28 mouse cellular contexts compared by ENCODE assay signal in the genomic region with DNA sequence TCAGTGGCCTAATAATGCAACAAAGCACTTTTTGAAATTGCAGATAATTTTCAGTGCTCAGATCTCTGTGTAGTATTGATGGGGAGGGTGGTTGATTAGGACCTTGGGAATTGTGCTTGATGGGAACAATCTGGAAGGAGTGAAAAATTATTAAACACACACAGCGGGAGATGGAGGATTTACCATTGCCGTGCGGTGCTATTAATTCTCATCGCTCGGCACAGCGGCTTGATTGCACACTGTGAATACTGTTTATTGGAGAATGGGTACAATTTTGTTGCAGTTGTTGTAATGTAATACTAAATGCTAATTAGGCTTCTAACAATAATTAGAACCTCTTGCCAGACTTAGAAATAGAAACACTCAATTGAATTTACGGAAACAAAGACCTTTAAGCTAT.
DNase-seq lines count a peak whose midpoint lies in the region; ATAC-seq and TF ChIP-seq lines count a peak whose summit lies in the region.
"Had no signal": no experiment of that assay in that cellular context is flagged by ENCODE, and none has a peak within 500 bp of the region (broad histone marks: within the 10 kb centered on the region; RNA-seq: fewer than 3 reads in every experiment).

No protein-coding gene starts in this region.

- H3K9me3 ChIP-seq in forebrain, embryonic 12.5 days, result no peaks in the 10 kb centered on the region
- H3K9me3 ChIP-seq in forebrain, postnatal 0 days (ENCODE audit: low read length), result no peaks in the 10 kb centered on the region
- no peaks in the 10 kb centered on the region for H3K9me3 ChIP-seq in hindbrain, postnatal 0 days (ENCODE audit: low read length)
- no peaks in the 10 kb centered on the region for H3K9me3 ChIP-seq in hindbrain, embryonic 11.5 days (ENCODE audit: control insufficient read depth, low read length)
- H3K9me3 ChIP-seq in midbrain, embryonic 11.5 days (ENCODE audit: control insufficient read depth, low read length), result no peaks in the 10 kb centered on the region
- no peaks in the 10 kb centered on the region for H3K9me3 ChIP-seq in midbrain, embryonic 13.5 days
- no peaks in the 10 kb centered on the region for H3K9me3 ChIP-seq in neural tube, embryonic 14.5 days (ENCODE audit: control insufficient read depth, low read length)
- H3K9me3 ChIP-seq: embryonic facial prominence, embryonic 13.5 days; forebrain, embryonic 13.5 days; hindbrain, embryonic 15.5 days; intestine, embryonic 15.5 days had no signal

- peak; percentile 44; the same call in 1 of the 2 replicates for ATAC-seq in forebrain, embryonic 12.5 days (ENCODE audit: low FRiP score)
- ATAC-seq in forebrain, postnatal 0 days, result no peak
- no peak for ATAC-seq in hindbrain, postnatal 0 days
- ATAC-seq in hindbrain, embryonic 11.5 days (ENCODE audit: low FRiP score), result no peak
- ATAC-seq in midbrain, embryonic 11.5 days (ENCODE audit: low FRiP score), result no peak
- ATAC-seq in midbrain, embryonic 13.5 days, result no peak
- peak; percentile 58 for ATAC-seq in neural tube, embryonic 14.5 days (ENCODE audit: low read depth)
- ATAC-seq in erythroid progenitor cell, adult 5-6 weeks (replicated peaks; ENCODE audit: low FRiP score, poor library complexity, severe bottlenecking), result no peak
- ATAC-seq: forebrain, embryonic 13.5 days; intestine, embryonic 15.5 days; Patski had no signal

- no peak for TF ChIP-seq CTCF in forebrain, postnatal 0 days (IDR thresholded peaks at IDR 0.05; ENCODE audit: low read depth)
- no peak for TF ChIP-seq CTCF in hindbrain, postnatal 0 days (IDR thresholded peaks at IDR 0.05; ENCODE audit: low read depth)

- WGBS in forebrain, embryonic 12.5 days, result 27% methylated on average over 7 of the region's 7 CpGs
- whole genome bisulfite sequencing in forebrain, postnatal 0 days, result 30% methylated on average over 7 of the region's 7 CpGs
- 61% methylated on average over 7 of the region's 7 CpGs for WGBS in hindbrain, postnatal 0 days
- WGBS in hindbrain, embryonic 11.5 days, result 72% methylated on average over 7 of the region's 7 CpGs
- WGBS in midbrain, embryonic 11.5 days, result 79% methylated on average over 7 of the region's 7 CpGs
- WGBS in midbrain, embryonic 13.5 days, result 72% methylated on average over 7 of the region's 7 CpGs
- 28% methylated on average over 7 of the region's 7 CpGs for WGBS in neural tube, embryonic 14.5 days

- H3K4me2 ChIP-seq in forebrain, embryonic 12.5 days, result no peak overlapping the region
- H3K4me2 ChIP-seq in forebrain, postnatal 0 days (ENCODE audit: low read depth), result no peak overlapping the region
- no peak overlapping the region for H3K4me2 ChIP-seq in hindbrain, postnatal 0 days (ENCODE audit: low read depth, low read length)
- H3K4me2 ChIP-seq in hindbrain, embryonic 11.5 days (replicated peaks; ENCODE audit: low read depth, low read length), result no peak overlapping the region
- H3K4me2 ChIP-seq in midbrain, embryonic 11.5 days, result no peak overlapping the region
- H3K4me2 ChIP-seq in midbrain, embryonic 13.5 days (replicated peaks), result no peak overlapping the region
- no peak overlapping the region for H3K4me2 ChIP-seq in neural tube, embryonic 14.5 days (ENCODE audit: low read depth, low read length)
- H3K4me2 ChIP-seq: embryonic facial prominence, embryonic 13.5 days; forebrain, embryonic 13.5 days; heart, embryonic 11.5 days; hindbrain, embryonic 15.5 days; intestine, embryonic 15.5 days had no signal

- peaks cover 18% of the 10 kb centered on the region for H3K4me1 ChIP-seq in forebrain, embryonic 12.5 days
- H3K4me1 ChIP-seq in forebrain, postnatal 0 days (ENCODE audit: insufficient read depth), result no peaks in the 10 kb centered on the region
- no peaks in the 10 kb centered on the region for H3K4me1 ChIP-seq in hindbrain, postnatal 0 days (ENCODE audit: insufficient read depth, low read length)
- 0 out of 2 replicates have a peak, but pooled peaks cover 2% of the 10 kb centered on the region for H3K4me1 ChIP-seq in hindbrain, embryonic 11.5 days (replicated peaks; ENCODE audit: control insufficient read depth, insufficient read depth, low read length)
- peaks cover 2% of the 10 kb centered on the region; the same call in 1 of the 2 replicates for H3K4me1 ChIP-seq in midbrain, embryonic 11.5 days (ENCODE audit: control insufficient read depth, insufficient read depth, low read length)
- no peaks in the 10 kb centered on the region for H3K4me1 ChIP-seq in midbrain, embryonic 13.5 days (replicated peaks)
- H3K4me1 ChIP-seq in neural tube, embryonic 14.5 days (ENCODE audit: control insufficient read depth, insufficient read depth, low read length), result peaks cover 4% of the 10 kb centered on the region; the same call in 1 of the 2 replicates
- H3K4me1 ChIP-seq: intestine, embryonic 15.5 days had no signal

- peaks cover 66% of the 10 kb centered on the region for H3K27me3 ChIP-seq in forebrain, embryonic 12.5 days
- H3K27me3 ChIP-seq in forebrain, postnatal 0 days (ENCODE audit: insufficient read depth, low read length), result peaks cover 4% of the 10 kb centered on the region
- H3K27me3 ChIP-seq in hindbrain, postnatal 0 days (ENCODE audit: insufficient read depth, low read length), result no peaks in the 10 kb centered on the region
- H3K27me3 ChIP-seq in hindbrain, embryonic 11.5 days (ENCODE audit: control insufficient read depth, insufficient read depth, low read length), result no peaks in the 10 kb centered on the region
- no peaks in the 10 kb centered on the region; the same call in 1 of the 2 replicates for H3K27me3 ChIP-seq in midbrain, embryonic 11.5 days (ENCODE audit: control insufficient read depth, insufficient read depth, low read length)
- peaks cover 7% of the 10 kb centered on the region; the same call in 1 of the 2 replicates for H3K27me3 ChIP-seq in midbrain, embryonic 13.5 days
- H3K27me3 ChIP-seq in neural tube, embryonic 14.5 days (ENCODE audit: control insufficient read depth, insufficient read depth, low read length), result no peaks in the 10 kb centered on the region
- H3K27me3 ChIP-seq: CH12.LX; embryonic facial prominence, embryonic 13.5 days; hindbrain, embryonic 15.5 days; intestine, embryonic 15.5 days had no signal

- H3K36me3 ChIP-seq in forebrain, embryonic 12.5 days (replicated peaks), result no peaks in the 10 kb centered on the region
- H3K36me3 ChIP-seq in forebrain, postnatal 0 days (ENCODE audit: insufficient read depth), result no peaks in the 10 kb centered on the region
- no peaks in the 10 kb centered on the region for H3K36me3 ChIP-seq in hindbrain, postnatal 0 days (ENCODE audit: insufficient read depth, low read length)
- no peaks in the 10 kb centered on the region for H3K36me3 ChIP-seq in hindbrain, embryonic 11.5 days (ENCODE audit: control insufficient read depth, insufficient read depth, low read length)
- no peaks in the 10 kb centered on the region for H3K36me3 ChIP-seq in midbrain, embryonic 11.5 days (ENCODE audit: control insufficient read depth, insufficient read depth, low read length)
- H3K36me3 ChIP-seq in midbrain, embryonic 13.5 days, result no peaks in the 10 kb centered on the region
- H3K36me3 ChIP-seq in neural tube, embryonic 14.5 days (ENCODE audit: control insufficient read depth, insufficient read depth, low read length), result no peaks in the 10 kb centered on the region
- H3K36me3 ChIP-seq: embryonic facial prominence, embryonic 13.5 days; G1E; hindbrain, embryonic 15.5 days; intestine, embryonic 15.5 days had no signal

- H3K9ac ChIP-seq in forebrain, embryonic 12.5 days, result no peak overlapping the region
- no peak overlapping the region for H3K9ac ChIP-seq in forebrain, postnatal 0 days
- H3K9ac ChIP-seq in hindbrain, postnatal 0 days (replicated peaks; ENCODE audit: low read length), result no peak overlapping the region
- no peak overlapping the region for H3K9ac ChIP-seq in hindbrain, embryonic 11.5 days (ENCODE audit: low read depth, low read length)
- no peak overlapping the region for H3K9ac ChIP-seq in midbrain, embryonic 11.5 days (ENCODE audit: low read length)
- H3K9ac ChIP-seq in midbrain, embryonic 13.5 days (replicated peaks), result no peak overlapping the region
- H3K9ac ChIP-seq in neural tube, embryonic 14.5 days (replicated peaks; ENCODE audit: low read depth, low read length), result no peak overlapping the region
- H3K9ac ChIP-seq: embryonic facial prominence, embryonic 13.5 days; forebrain, embryonic 13.5 days; hindbrain, embryonic 15.5 days; intestine, embryonic 15.5 days had no signal

- no peak overlapping the region for H3K4me3 ChIP-seq in forebrain, embryonic 12.5 days (replicated peaks)
- H3K4me3 ChIP-seq in forebrain, postnatal 0 days (ENCODE audit: low read depth, low read length), result no peak overlapping the region
- no peak overlapping the region for H3K4me3 ChIP-seq in hindbrain, postnatal 0 days (ENCODE audit: low read length)
- no peak overlapping the region for H3K4me3 ChIP-seq in hindbrain, embryonic 11.5 days (ENCODE audit: low read depth, low read length)
- H3K4me3 ChIP-seq in midbrain, embryonic 11.5 days (ENCODE audit: low read depth, low read length), result no peak overlapping the region
- no peak overlapping the region for H3K4me3 ChIP-seq in midbrain, embryonic 13.5 days (replicated peaks)
- H3K4me3 ChIP-seq in neural tube, embryonic 14.5 days (ENCODE audit: low read depth, low read length), result no peak overlapping the region
- H3K4me3 ChIP-seq: embryonic facial prominence, embryonic 13.5 days; erythroblast, embryonic 14.5 days; forebrain, embryonic 13.5 days; heart, adult 2 months; hindbrain, embryonic 15.5 days; intestine, embryonic 15.5 days had no signal

- no peak overlapping the region for H3K27ac ChIP-seq in forebrain, embryonic 12.5 days
- H3K27ac ChIP-seq in forebrain, postnatal 0 days (ENCODE audit: low read depth, low read length), result no peak overlapping the region
- H3K27ac ChIP-seq in hindbrain, postnatal 0 days, result no peak overlapping the region
- no peak overlapping the region for H3K27ac ChIP-seq in hindbrain, embryonic 11.5 days (ENCODE audit: low read depth, low read length)
- H3K27ac ChIP-seq in midbrain, embryonic 11.5 days (ENCODE audit: low read depth, low read length), result no peak overlapping the region
- H3K27ac ChIP-seq in midbrain, embryonic 13.5 days, result no peak overlapping the region
- H3K27ac ChIP-seq in neural tube, embryonic 14.5 days (ENCODE audit: low read depth, low read length), result no peak overlapping the region
- H3K27ac ChIP-seq: embryonic facial prominence, embryonic 13.5 days; forebrain, embryonic 13.5 days; heart, adult 2 months; hindbrain, embryonic 15.5 days; intestine, embryonic 15.5 days had no signal

- DNase-seq in forebrain, postnatal 0 days, result no peak
- peak; percentile 33 for DNase-seq in hindbrain, postnatal 0 days (ENCODE audit: low spot score)
- DNase-seq in hindbrain, embryonic 11.5 days (ENCODE audit: low spot score), result no peak
- DNase-seq in midbrain, embryonic 11.5 days (ENCODE audit: low spot score, missing footprints), result peak; percentile 61
- DNase-seq: adrenal gland, postnatal 10 days; adrenal gland, postnatal 36 days; B cell, adult 2 months; cerebellum, adult 11 months; cerebellum, adult 2 months; cerebellum, adult 9-11 months; cerebellum, postnatal 25 days; gastrocnemius, postnatal 10 days; gastrocnemius, postnatal 36 days; heart, adult 2 months; kidney, adult 11 months had no signal

Comparison
In these comparisons a context has a peak if more than half of its experiments do, and no peak if none do; other contexts are left out.
1. ATAC-seq: peak in forebrain, embryonic 12.5 days (single experiment) and neural tube, embryonic 14.5 days (single experiment); none in forebrain, postnatal 0 days (single experiment), hindbrain, postnatal 0 days (single experiment), hindbrain, embryonic 11.5 days (single experiment), midbrain, embryonic 11.5 days (single experiment), midbrain, embryonic 13.5 days (single experiment) and erythroid progenitor cell, adult 5-6 weeks (single experiment).
2. DNase-seq: peak in hindbrain, postnatal 0 days (single experiment) and midbrain, embryonic 11.5 days (single experiment); none in forebrain, postnatal 0 days (single experiment) and hindbrain, embryonic 11.5 days (single experiment).